Mouse (Mus musculus) CD4-positive, CD25-positive, alpha-beta regulatory T cell, adult 2 months (primary cell): ENCODE measurements around the gene Acvrl1.

Experiments used
- DNase-seq: peaks from one replicate; pipeline ENCODE4 v3.0.0-alpha.2; 2012; ENCODE audit warnings: low read depth, low spot score

Acvrl1 gene

DNA sequence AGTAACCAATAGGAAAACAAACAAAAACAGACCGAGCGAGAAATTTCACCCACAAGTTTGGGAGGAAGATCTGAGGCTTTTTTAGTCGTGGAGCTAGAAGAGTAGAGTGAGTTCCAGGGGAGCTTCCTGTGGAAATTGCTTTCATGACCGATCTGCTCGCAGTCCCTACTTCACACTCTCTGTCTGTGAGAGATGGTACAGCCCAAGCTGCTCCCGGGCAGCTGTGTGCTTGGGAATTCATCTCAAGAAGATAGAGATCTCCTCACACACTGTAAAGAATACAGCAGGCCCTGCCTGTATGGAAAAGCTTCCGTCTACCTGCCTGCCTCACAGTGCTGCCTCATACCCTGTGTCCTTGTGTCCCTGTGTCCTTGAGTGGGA lies 63.9 kb downstream of the Acvrl1 start:
- no peak for DNase-seq

DNA sequence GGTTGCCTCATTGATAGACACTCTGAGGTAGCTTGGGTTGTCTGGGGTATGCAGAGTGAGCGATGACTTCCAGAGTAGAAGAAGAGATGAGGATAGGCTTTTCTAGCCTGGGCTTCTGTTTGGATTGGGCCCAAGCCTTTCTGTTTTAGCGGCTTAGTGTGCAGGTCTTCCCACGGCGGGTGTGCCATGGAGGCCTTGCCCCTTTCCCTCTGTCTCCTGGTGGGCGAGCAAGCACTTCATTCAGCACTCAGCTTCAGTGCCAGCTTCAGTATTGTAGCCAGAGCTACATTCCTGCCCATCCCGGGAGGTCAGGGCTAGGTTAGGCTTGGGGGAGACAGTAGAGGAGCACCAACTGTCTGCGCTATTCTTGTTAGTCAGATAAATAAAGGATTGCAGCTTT lies 64.3 kb downstream of the Acvrl1 start:
- no peak for DNase-seq

DNA sequence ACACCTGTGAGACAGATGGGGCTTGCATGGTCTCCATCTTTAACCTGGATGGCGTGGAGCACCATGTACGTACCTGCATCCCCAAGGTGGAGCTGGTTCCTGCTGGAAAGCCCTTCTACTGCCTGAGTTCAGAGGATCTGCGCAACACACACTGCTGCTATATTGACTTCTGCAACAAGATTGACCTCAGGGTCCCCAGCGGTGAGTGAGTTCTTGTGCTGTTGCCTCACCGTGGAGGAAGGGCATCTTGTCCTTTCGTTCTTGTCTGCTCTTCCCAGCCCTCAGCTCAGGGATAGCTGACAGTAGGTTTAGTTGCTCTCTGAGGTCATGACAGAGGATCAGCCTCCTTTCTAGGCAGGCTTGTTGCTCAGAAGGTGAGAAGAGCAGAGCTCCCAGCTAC lies 65.6 kb downstream of the Acvrl1 start:
- DNase-seq = no peak
